Mouse (Mus musculus) neural tube, embryonic 11.5 days (tissue): ENCODE data around the gene Dennd6a. TPM values are rescaled to one million over a fixed set of nuclear protein-coding genes. Genes with fewer than 3 reads are reported as not detected.
"Not testable (repeated sequence)": the region's sequence is repeated elsewhere in the genome, so short reads cannot be mapped to it uniquely, and the experiment has no call there.

Experiments used
- ATAC-seq: fragments of 200-750 bp; cut with Nextera tagmentation; 2 replicates; pipeline ENCODE4 v1.8.0; 2017; ENCODE audit warnings: moderate number of reproducible peaks, mild to moderate bottlenecking, moderate TSS enrichment, moderate library complexity; ENCODE audit not compliant: insufficient read depth, low FRiP score, low TSS enrichment
- DNase-seq: peaks from one replicate; pipeline ENCODE4 v3.0.0-alpha.2; 2015; ENCODE audit warnings: low spot score
- H3K27ac ChIP-seq: fragments of 300-500 bp; sonication (generic); 2 replicates; pipeline ENCODE4 v1.5.1; 2014; ENCODE audit warnings: low read depth, mild to moderate bottlenecking, low read length
- H3K27me3 ChIP-seq: fragments of 300-500 bp; sonication (generic); 2 replicates; pipeline ENCODE4 v1.6.1; 2014; ENCODE audit warnings: mild to moderate bottlenecking, low read length, mixed read lengths; ENCODE audit not compliant: control insufficient read depth, insufficient read depth
- H3K36me3 ChIP-seq: fragments of 300-500 bp; sonication (generic); 2 replicates; pipeline ENCODE4 v1.6.1; 2014; ENCODE audit warnings: mild to moderate bottlenecking, low read length, moderate library complexity, mixed read lengths; ENCODE audit not compliant: control insufficient read depth, insufficient read depth
- H3K4me1 ChIP-seq: fragments of 300-500 bp; sonication (generic); 2 replicates; pipeline ENCODE4 v1.6.1; 2014; ENCODE audit warnings: low read length, mixed read lengths; ENCODE audit not compliant: control insufficient read depth, insufficient read depth
- H3K4me2 ChIP-seq: fragments of 300-500 bp; sonication (generic); 2 replicates; pipeline ENCODE4 v1.6.1; 2014; ENCODE audit warnings: low read depth, mild to moderate bottlenecking, moderate library complexity
- H3K4me3 ChIP-seq: fragments of 300-500 bp; sonication (generic); 2 replicates; pipeline ENCODE4 v1.5.1; 2014; ENCODE audit warnings: low read depth, low read length
- H3K9ac ChIP-seq: fragments of 300-500 bp; sonication (generic); 2 replicates; pipeline ENCODE4 v1.6.1; 2014; ENCODE audit warnings: mild to moderate bottlenecking, low read length
- H3K9me3 ChIP-seq: fragments of 300-500 bp; sonication (generic); 2 replicates; pipeline ENCODE4 v1.6.1; 2016; ENCODE audit warnings: low read length; ENCODE audit not compliant: control insufficient read depth
- WGBS: fragments of 180-500 bp; shearing (Covaris S2); extraction: QIAGEN DNeasy Blood & Tissue Kit; methylation state at CpG from one replicate; pipeline ENCODE4 v1.1.7; 2014; 5-methylcytosine and 5-hydroxymethylcytosine counted together
- polyA plus RNA-seq: library from polyadenylated mRNA; unstranded; fragments of >200 nt; fragmentation: Nextera tagmentation; extraction: Ambion mirVana; gene quantifications from 2 replicates; pipeline ENCODE4 v1.2.1, GENCODE M21; 2014

The Dennd6a gene
- polyA plus RNA-seq, 1 experiment from 2014 or later = 29.9 TPM

- peak overlapping the region; percentile 79 for H3K4me2 ChIP-seq
- WGBS = 2% methylated on average over 73 of the region's 73 CpGs
- ATAC-seq (peak; percentile 41), DNase-seq (peak; percentile 13)
- H3K36me3 ChIP-seq = no peaks in the 10 kb centered on the region
- peak overlapping the region; percentile 98 for H3K4me3 ChIP-seq
- no peaks in the 10 kb centered on the region for H3K9me3 ChIP-seq
- H3K27me3 ChIP-seq = no peaks in the 10 kb centered on the region
- H3K27ac ChIP-seq = peak overlapping the region; percentile 63
- peaks cover 11% of the 10 kb centered on the region for H3K4me1 ChIP-seq
- peak overlapping the region; percentile 87 for H3K9ac ChIP-seq
Observed at GRCm38 (mm10) chr14:26668371-26669291, 95.0 kb downstream of the Dennd6a start.

GRCm38 (mm10) chr14:26669292-26670073, 95.8 kb downstream of the Dennd6a start, which contains the start of gene Pde12:
Gene Pde12 (minus strand): TSS chr14:26669883.
- H3K9ac ChIP-seq = peak within 1 kb of the TSS; percentile 87
- peaks cover 11% of the 10 kb centered on the region for H3K4me1 ChIP-seq
- peak within 1 kb of the TSS; percentile 79 for H3K4me2 ChIP-seq
- DNase-seq (peak; percentile 91), ATAC-seq (peak; percentile 91)
- no peaks in the 10 kb centered on the region for H3K27me3 ChIP-seq
- H3K4me3 ChIP-seq = peak within 1 kb of the TSS; percentile 98
- no peaks in the 10 kb centered on the region for H3K9me3 ChIP-seq
- H3K36me3 ChIP-seq = no peaks in the 10 kb centered on the region
- H3K27ac ChIP-seq = peak within 1 kb of the TSS; percentile 63
- under 1% methylated on average over 70 of the region's 70 CpGs for whole genome bisulfite sequencing

- no peak overlapping the region for H3K4me3 ChIP-seq
Observed at GRCm38 (mm10) chr14:26670964-26671363, 97.3 kb downstream of the Dennd6a start.

GRCm38 (mm10) chr14:26671870-26672615, 98.4 kb downstream of the Dennd6a start:
- 72% methylated on average over 17 of the region's 17 CpGs for WGBS
- not testable (repeated sequence) for H3K27me3 ChIP-seq, H3K4me1 ChIP-seq, H3K27ac ChIP-seq, H3K4me3 ChIP-seq, H3K9me3 ChIP-seq, H3K36me3 ChIP-seq, H3K4me2 ChIP-seq, DNase-seq, H3K9ac ChIP-seq, ATAC-seq

More at GRCm38 (mm10) chr14:26670964-26671363, 97.3 kb downstream of the Dennd6a start:
- H3K36me3 ChIP-seq = no peaks in the 10 kb centered on the region
- no peak overlapping the region for H3K27ac ChIP-seq
- H3K4me2 ChIP-seq = no peak overlapping the region
- ATAC-seq (no peak), DNase-seq (no peak)
- no peaks in the 10 kb centered on the region for H3K9me3 ChIP-seq
- no peak overlapping the region for H3K9ac ChIP-seq
- no peaks in the 10 kb centered on the region for H3K27me3 ChIP-seq
- peaks cover 11% of the 10 kb centered on the region for H3K4me1 ChIP-seq

- not testable (repeated sequence) for DNase-seq, H3K4me3 ChIP-seq, H3K27me3 ChIP-seq, H3K9me3 ChIP-seq, H3K27ac ChIP-seq, H3K36me3 ChIP-seq, H3K4me1 ChIP-seq, H3K4me2 ChIP-seq, ATAC-seq, H3K9ac ChIP-seq
- 89% methylated on average over 2 of the region's 2 CpGs for WGBS
Observed at GRCm38 (mm10) chr14:26674476-26675169, 101.0 kb downstream of the Dennd6a start.

GRCm38 (mm10) chr14:26675371-26675770, 101.7 kb downstream of the Dennd6a start:
- H3K4me1 ChIP-seq = no peaks in the 10 kb centered on the region
- no peaks in the 10 kb centered on the region for H3K9me3 ChIP-seq
- H3K27ac ChIP-seq = no peak overlapping the region
- no peak overlapping the region for H3K4me2 ChIP-seq
- peak; percentile 28 for DNase-seq
- ATAC-seq = no peak
- H3K27me3 ChIP-seq = no peaks in the 10 kb centered on the region
- H3K4me3 ChIP-seq = no peak overlapping the region
- H3K9ac ChIP-seq = no peak overlapping the region
- H3K36me3 ChIP-seq = no peaks in the 10 kb centered on the region
- WGBS = 19% methylated on average over 12 of the region's 12 CpGs

GRCm38 (mm10) chr14:26675791-26676190, 102.1 kb downstream of the Dennd6a start:
- Histone ChIP-seq H3K4me1 (no peaks in the 10 kb centered on the region), H3K36me3 (no peaks in the 10 kb centered on the region), H3K27me3 (no peaks in the 10 kb centered on the region), H3K4me2 (no peak overlapping the region), H3K27ac (no peak overlapping the region), H3K9ac (no peak overlapping the region), H3K9me3 (no peaks in the 10 kb centered on the region), H3K4me3 (no peak overlapping the region)
- DNase-seq (no peak), ATAC-seq (no peak)
- WGBS = 82% methylated on average over 5 of the region's 5 CpGs
